Mouse (Mus musculus): ENCODE data around the gene Dhx30. TPM values are rescaled to one million over a fixed set of nuclear protein-coding genes. Genes with fewer than 3 reads are reported as not detected.
"Not testable (repeated sequence)": the region's sequence is repeated elsewhere in the genome, so short reads cannot be mapped to it uniquely, and the experiment has no call there.

Dhx30 gene
- polyA plus RNA-seq, 1 experiment, result 63.2 TPM

- Histone ChIP-seq H3K4me3 (ENCODE audit: insufficient read depth, low read length) (peak overlapping the region; percentile 92), H3K4me1 (ENCODE audit: control insufficient read depth, insufficient read depth, low read length) (peaks cover 4% of the 10 kb centered on the region; the same call in 1 of the 2 replicates), H3K27ac (ENCODE audit: insufficient read depth, low read length) (peak overlapping the region; percentile 55; the same call in 1 of the 2 replicates)
- TF ChIP-seq POLR2A (IDR thresholded peaks at IDR 0.05; ENCODE audit: low read depth, low read length) (0 out of 2 replicates have a peak, but pooled peaks have one; percentile 18), CTCF (IDR thresholded peaks at IDR 0.05; ENCODE audit: borderline replicate concordance, insufficient read depth, low read length) (no peak)
Observed at GRCm38 (mm10) chr9:110132201-110132605, 14.6 kb upstream of the Dhx30 start.

DNA sequence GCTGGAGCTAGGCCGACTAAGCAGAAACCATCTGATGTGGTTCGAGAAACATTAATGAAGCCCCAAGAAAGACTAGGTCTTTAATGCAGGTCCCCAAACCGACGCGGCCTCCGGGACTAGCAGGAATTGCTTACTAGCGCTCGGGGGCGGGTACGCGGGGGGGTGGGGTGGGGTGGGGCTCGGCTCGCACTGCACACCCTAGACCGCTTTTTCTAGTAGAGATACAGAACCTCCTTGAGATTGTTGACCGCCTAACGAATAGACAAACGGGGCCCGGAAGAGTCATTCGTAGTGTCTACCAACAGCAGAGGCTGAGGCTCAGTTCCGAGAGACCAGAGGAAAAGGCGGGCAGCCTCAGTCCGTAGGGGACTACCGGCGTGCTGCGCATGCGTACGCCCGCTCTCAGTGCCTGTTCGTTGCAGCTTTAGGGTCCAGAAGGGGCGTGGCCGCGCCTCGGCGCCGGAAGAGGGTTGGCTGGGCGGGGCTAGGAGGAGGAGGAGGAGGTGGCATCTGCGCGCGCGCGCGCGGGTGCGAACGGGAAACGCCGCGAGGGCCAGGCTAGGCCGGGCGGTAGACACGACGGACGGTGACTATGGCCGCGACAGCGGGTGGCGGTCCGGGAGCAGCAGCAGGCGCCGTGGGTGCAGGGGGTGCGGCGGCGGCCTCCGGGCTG, 14.0 kb upstream of the Dhx30 start:
- peak; percentile 84 for TF ChIP-seq POLR2A (IDR thresholded peaks at IDR 0.05; ENCODE audit: low read depth, low read length)
- no peak for TF ChIP-seq CTCF (IDR thresholded peaks at IDR 0.05; ENCODE audit: borderline replicate concordance, insufficient read depth, low read length)
- Histone ChIP-seq H3K4me1 (ENCODE audit: control insufficient read depth, insufficient read depth, low read length) (peaks cover 4% of the 10 kb centered on the region; the same call in 1 of the 2 replicates), H3K27ac (ENCODE audit: insufficient read depth, low read length) (peak overlapping the region; percentile 94), H3K4me3 (ENCODE audit: insufficient read depth, low read length) (peak overlapping the region; percentile 92)

DNA sequence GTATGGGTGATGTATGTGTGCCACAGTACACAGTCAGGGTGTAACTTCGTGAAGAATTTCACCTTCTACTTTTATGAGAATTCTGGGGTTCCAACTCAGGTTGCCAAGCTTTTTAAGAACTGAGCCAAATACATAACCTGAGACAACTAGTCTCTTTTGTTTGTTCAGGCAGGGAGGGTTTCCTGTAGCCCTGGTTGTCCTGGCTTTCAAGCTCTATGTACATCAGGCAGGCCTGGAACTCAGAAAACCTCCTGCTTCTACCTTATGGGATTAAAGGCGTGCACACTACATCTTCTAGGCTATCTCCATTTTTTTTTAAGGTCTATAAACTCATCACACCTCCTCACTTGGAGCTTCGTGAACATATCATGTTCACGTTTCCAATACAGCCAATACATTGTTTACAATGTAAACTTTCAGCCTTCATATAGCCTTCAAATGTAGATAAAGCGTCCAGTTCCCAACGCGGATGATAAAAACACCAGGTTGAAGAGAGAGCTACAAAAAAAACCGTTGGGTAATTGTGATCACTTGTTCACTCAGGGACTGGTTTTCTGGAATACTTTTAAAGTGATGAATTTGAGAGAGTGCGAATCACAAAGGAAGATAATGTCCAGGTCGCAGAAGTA, 13.4 kb upstream of the Dhx30 start:
- TF ChIP-seq POLR2A (IDR thresholded peaks at IDR 0.05; ENCODE audit: low read depth, low read length) (peak; percentile 3; the same call in 1 of the 2 replicates), CTCF (IDR thresholded peaks at IDR 0.05; ENCODE audit: borderline replicate concordance, insufficient read depth, low read length) (no peak)

GRCm38 (mm10) chr9:110124008-110124540, 6.4 kb upstream of the Dhx30 start:
- not testable (repeated sequence) for H3K27ac ChIP-seq (ENCODE audit: insufficient read depth, low read length); H3K4me3 ChIP-seq (ENCODE audit: insufficient read depth, low read length); H3K4me1 ChIP-seq (ENCODE audit: control insufficient read depth, insufficient read depth, low read length)

More for the DNA sequence above, 13.4 kb upstream of the Dhx30 start:
- Histone ChIP-seq H3K4me3 (ENCODE audit: insufficient read depth, low read length) (peak overlapping the region; percentile 61), H3K27ac (ENCODE audit: insufficient read depth, low read length) (peak overlapping the region; percentile 94), H3K4me1 (ENCODE audit: control insufficient read depth, insufficient read depth, low read length) (peaks cover 4% of the 10 kb centered on the region; the same call in 1 of the 2 replicates)

DNA sequence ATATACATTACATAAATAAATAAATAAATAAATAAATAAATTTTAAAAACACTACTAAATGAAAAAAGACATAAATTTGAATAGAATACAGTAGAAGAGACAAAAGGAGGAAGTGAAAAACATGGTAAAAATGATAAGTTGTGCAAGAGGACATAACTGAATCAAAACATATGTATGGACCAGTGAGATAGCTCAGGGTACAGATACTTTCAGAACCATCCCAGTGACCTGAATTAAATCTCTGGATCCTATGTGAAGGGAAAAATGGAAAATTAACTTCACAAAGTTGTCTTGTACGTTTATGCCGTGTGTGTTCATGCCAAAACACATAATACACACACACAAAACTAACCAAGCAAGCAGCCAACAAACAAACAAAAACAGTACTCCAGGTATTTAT, 5.7 kb upstream of the Dhx30 start:
- H3K4me3 ChIP-seq (ENCODE audit: insufficient read depth, low read length), result no peak overlapping the region
- TF ChIP-seq POLR2A (IDR thresholded peaks at IDR 0.05; ENCODE audit: low read depth, low read length), result no peak
- TF ChIP-seq CTCF (IDR thresholded peaks at IDR 0.05; ENCODE audit: borderline replicate concordance, insufficient read depth, low read length), result no peak
- no peak overlapping the region for H3K27ac ChIP-seq (ENCODE audit: insufficient read depth, low read length)
- H3K4me1 ChIP-seq (ENCODE audit: control insufficient read depth, insufficient read depth, low read length), result peaks cover 3% of the 10 kb centered on the region; the same call in 1 of the 2 replicates

DNA sequence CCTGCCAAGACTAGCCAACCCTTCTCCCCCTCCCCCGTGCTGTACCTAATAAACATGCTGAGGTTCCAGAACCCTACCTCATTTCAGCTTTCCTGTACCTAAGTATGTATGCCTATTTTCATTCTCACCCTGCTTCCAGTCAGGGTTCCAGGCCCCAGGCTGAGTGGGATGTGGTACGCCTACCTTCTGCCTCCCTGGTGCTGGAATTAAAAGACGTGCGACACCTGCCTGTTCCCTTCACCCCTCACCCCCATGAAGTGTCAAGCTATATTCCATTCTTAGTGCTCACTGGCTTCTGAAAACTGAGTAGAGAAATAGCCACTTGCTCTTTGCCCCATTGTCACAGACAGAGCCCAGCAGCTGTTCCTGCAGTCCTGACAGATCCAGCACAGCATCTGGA, 3.8 kb upstream of the Dhx30 start:
- Histone ChIP-seq H3K27ac (ENCODE audit: insufficient read depth, low read length) (no peak overlapping the region), H3K4me1 (ENCODE audit: control insufficient read depth, insufficient read depth, low read length) (peaks cover 3% of the 10 kb centered on the region; the same call in 1 of the 2 replicates), H3K4me3 (ENCODE audit: insufficient read depth, low read length) (no peak overlapping the region)
- TF ChIP-seq POLR2A (IDR thresholded peaks at IDR 0.05; ENCODE audit: low read depth, low read length) (no peak), CTCF (IDR thresholded peaks at IDR 0.05; ENCODE audit: borderline replicate concordance, insufficient read depth, low read length) (no peak)

- Histone ChIP-seq H3K4me3 (ENCODE audit: insufficient read depth, low read length) (peak overlapping the region; percentile 81), H3K27ac (ENCODE audit: insufficient read depth, low read length) (no peak overlapping the region), H3K4me1 (ENCODE audit: control insufficient read depth, insufficient read depth, low read length) (peaks cover 3% of the 10 kb centered on the region; the same call in 1 of the 2 replicates)
- no peak for TF ChIP-seq CTCF (IDR thresholded peaks at IDR 0.05; ENCODE audit: borderline replicate concordance, insufficient read depth, low read length)
- no peak for TF ChIP-seq POLR2A (IDR thresholded peaks at IDR 0.05; ENCODE audit: low read depth, low read length)
Observed at GRCm38 (mm10) chr9:110118249-110118648, 619 bp upstream of the Dhx30 start.

DNA sequence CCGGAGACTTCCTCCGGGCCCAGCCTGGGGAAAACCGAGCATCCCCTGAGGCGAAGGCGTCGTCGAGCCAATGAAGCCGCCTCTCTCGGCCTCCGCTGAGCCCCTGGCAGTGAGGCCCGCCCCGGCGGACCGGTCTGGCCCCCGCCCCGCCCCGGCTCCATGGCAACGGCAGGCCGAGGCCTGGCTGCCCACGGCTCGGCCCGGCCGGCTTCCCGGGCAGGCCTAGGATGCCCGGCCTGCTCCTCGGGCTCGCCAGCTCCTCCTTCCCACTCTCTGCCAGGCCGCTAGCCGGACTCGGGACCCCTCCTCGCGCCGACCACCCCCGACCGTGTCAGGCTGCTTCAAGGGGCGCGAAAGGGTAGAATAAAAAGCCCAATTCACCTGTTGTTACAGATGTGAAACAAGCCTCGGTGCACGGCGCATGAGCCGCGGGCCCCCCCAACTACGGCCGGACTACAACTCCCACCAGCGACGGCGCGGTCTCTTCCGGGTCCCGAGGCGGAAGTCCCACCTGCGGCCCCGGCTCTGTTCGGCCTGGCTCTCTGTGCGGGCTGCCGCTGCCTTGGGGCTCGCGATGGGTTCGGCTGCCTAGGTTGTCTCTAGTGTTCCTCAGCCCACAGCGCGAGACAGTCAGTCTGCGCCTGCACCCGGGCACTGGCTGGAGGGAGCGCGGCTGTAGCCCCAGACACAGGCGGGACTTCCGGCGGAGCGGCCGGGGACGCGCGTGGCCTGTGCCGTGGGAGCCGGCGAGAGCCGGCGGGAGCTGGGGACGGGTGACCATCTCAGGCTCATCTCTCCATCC, 452 bp downstream of the Dhx30 start, which contains the start of gene Smarcc1:
Gene Smarcc1, plus strand, starts transcription at position 732 of the 802 bp plus-strand sequence.
- Histone ChIP-seq H3K4me3 (ENCODE audit: insufficient read depth, low read length) (peak within 1 kb of the TSS; percentile 81), H3K4me1 (ENCODE audit: control insufficient read depth, insufficient read depth, low read length) (peaks cover 3% of the 10 kb centered on the region; the same call in 1 of the 2 replicates), H3K27ac (ENCODE audit: insufficient read depth, low read length) (peak within 1 kb of the TSS; percentile 97)
- TF ChIP-seq POLR2A (IDR thresholded peaks at IDR 0.05; ENCODE audit: low read depth, low read length) (peak; percentile 77), CTCF (IDR thresholded peaks at IDR 0.05; ENCODE audit: borderline replicate concordance, insufficient read depth, low read length) (no peak)

DNA sequence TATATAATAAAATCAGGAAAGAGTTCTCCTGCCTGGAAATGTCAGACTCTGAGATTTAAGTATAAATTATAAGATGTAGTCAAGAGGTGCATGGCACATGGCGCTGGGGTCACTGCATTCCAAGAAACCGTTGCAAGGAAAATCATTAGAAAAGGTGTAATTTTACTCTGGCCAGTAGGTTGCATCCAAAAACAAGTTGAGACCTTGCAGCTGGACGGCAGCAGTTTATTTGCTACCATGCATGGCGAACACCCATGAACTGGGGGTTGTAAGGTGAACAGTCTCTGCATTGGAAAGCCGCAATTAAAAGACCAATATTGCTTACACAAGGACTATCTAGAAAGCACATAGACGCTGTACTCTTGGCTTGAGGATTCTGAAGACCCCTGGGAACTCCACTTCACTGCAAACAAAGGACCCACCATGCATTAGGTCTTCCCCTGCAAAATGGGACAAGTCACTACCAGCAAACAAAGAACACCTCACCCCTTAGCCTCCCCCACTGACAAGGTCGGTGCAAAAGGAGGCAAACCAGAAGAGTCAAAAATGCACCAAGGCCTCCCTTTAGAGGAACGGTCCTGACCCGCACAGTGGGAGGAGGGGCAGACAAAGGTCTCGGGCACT, 1.2 kb downstream of the Dhx30 start:
- no peak for TF ChIP-seq CTCF (IDR thresholded peaks at IDR 0.05; ENCODE audit: borderline replicate concordance, insufficient read depth, low read length)
- TF ChIP-seq POLR2A (IDR thresholded peaks at IDR 0.05; ENCODE audit: low read depth, low read length), result no peak
- Histone ChIP-seq H3K4me1 (ENCODE audit: control insufficient read depth, insufficient read depth, low read length) (peaks cover 3% of the 10 kb centered on the region; the same call in 1 of the 2 replicates), H3K27ac (ENCODE audit: insufficient read depth, low read length) (peak overlapping the region; percentile 44; the same call in 1 of the 2 replicates), H3K4me3 (ENCODE audit: insufficient read depth, low read length) (peak overlapping the region; percentile 81)
